Mouse (Mus musculus) liver (tissue): ENCODE data around the gene Gm10570.

Experiments
- DNase-seq: peaks from one replicate; pipeline ENCODE4 v3.0.0-alpha.2; 2020; ENCODE audit warnings: mixed read lengths

Gene Gm10570

DNA sequence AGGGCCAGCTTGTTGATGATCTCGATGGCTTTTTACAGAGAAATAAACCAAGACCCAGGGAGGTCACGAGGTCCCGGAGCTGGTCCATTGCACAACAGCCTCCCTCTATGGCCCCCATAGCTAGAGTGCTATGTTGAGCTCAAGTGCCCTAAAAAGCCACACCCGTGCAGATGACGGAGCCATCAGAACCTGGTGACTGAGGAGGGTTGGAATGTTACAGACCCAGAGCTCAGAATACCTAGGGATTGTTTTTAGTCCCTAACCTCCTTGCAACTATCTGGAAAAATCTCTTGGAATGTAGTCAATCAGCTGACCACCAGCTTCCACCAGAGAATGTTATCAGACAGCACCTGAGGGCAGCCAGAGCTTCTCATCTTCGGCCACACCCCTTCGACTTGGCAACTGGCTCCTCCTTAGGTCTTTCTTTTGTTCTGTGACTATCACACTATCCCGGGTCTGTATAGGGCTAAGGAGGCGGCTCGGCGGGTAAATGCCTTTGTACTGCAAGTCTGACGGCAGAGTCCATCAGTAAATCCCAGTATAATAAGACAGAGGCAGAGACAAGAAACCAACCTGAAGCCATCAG is 6.1 kb downstream of the Gm10570 start:
- DNase-seq: peak; percentile 57

DNA sequence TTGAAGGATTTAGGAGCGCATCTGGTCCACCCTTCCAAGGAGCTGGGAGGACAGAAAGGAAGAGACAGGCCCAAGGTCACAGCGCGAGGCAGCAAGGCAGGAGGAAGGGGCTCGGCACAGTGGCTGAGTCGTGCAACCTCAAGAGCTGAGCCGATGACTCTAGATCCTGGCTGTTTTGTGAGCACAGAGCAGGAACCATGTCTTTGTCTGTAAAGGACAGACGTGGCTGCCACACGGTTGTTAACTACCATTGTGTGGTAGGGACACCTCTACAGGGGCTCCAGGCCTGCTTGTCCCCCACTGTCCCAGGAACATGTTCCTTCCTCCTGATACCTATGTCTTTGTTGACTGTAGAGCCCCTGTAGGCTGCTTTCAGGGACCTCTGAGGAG is 8.8 kb downstream of the Gm10570 start:
- DNase-seq: no peak

GRCm38 (mm10) chr4:130298877-130299628 is 9.4 kb downstream of the Gm10570 start:
- no peak for DNase-seq

- DNase-seq: peak; percentile 85
These were observed 11.3 kb downstream of the Gm10570 start for GRCm38 (mm10) chr4:130297123-130297529.

DNA sequence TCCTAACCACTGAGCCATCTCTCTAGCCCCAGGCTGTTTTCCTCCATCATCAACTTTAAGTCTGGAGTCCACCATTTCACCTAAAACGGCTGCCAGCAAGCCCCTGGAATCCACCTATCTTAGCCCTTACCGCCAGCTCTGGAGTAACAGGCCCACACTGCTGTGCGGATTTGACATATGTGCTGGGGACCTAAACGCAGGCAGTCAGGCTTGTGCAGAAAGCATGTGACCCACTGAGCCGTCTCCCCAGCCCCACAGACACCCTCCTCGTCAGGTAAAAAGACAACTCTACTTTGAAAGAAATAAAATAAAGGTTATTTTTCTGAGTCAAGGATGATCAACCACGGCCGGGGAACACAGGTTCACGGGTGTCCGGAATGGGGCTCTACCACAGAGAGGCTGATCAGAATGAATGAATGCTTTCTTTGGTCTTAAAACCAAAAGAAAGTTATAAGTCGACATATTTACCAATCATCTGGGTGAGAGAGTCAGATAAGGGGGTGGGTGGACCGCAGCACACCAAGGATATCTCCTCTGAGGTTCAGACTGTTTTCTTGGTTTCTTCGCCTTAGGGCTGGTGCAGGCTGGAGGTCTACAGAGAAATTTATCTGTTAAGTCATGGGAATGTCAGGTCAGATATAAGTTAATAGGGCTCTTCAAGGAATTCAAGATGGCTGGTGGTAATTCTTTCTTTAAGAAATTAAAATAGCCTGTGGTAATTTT is 12.1 kb downstream of the Gm10570 start:
- DNase-seq: peak; percentile 81

DNA sequence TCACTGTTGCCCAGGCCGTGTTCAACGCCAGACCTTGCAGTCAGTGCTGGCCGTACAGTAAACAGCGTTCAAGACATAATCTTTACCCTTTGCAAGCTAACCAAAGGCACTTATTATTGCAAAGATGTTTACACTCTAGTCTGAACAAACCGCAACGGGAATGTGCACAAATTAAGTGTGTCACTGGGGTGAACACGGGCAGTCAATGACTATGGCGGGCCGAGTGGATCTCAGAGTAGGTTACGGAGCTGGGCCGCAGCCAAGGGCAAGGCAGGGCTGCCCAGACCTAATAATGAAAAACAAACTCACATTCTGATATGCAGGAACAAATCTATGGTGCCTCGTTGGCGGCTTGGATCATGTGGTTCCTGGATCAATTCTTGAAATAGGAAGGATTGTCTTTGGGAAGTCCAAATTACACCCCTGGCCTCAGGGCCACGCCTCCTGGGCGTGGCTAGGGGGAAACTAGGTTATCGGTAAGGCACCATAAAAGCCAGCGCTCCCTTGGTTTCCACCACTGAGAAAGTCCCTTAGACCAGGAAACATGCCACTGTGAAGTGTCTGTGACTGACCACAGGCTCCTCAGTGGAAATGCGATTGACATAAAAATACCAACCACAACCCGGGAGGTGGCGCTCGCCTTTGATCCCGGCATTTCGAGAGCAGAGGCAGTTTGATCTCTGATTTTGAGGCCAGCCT is 13.3 kb downstream of the Gm10570 start:
- peak; percentile 93 for DNase-seq

DNA sequence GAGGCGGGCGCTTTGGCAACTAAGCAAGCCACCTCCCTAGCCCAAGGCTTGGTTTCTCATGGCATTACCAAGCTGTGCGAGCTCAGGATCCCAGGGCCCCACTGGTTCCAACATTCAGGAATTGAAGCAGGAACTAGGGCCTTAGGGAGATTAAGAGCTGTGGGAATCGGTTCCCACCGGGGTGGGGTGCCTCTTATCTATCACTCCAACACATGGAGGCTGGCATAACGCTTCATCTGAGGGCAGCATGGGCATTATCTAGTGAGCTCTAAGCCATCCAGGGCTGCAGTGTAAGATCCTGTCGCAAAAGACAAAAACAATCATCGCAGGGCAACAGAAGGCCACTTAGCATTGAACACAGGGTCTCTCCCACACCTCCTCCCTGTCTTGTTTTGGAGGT is 14.0 kb downstream of the Gm10570 start:
- peak; percentile 81 for DNase-seq

- peak; percentile 92 for DNase-seq
These were observed 16.2 kb downstream of the Gm10570 start for GRCm38 (mm10) chr4:130292271-130292670.

GRCm38 (mm10) chr4:130289824-130290223 is 18.6 kb downstream of the Gm10570 start:
- DNase-seq: no peak

- DNase-seq: no peak
These were observed 21.9 kb downstream of the Gm10570 start for GRCm38 (mm10) chr4:130286531-130286930.

DNA sequence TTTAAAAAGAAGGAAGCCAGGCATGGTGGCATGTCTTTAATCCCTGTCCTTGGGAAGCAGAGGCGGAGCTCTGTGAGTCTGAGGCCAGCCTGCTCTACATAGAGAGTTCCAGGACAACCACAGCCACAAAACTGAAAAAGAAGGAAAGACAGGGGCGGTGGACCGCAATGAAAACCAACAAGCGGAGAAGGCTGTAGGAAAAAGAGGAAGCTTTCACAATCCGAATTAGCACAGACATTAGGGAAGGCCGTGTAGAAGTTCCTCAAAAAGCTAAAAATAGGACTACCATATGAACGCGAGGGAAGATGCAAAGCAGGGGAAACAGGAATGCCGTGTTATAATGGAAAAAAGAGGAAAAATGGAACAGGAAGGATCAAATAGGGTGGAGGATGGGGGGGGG is 24.6 kb downstream of the Gm10570 start:
- DNase-seq: no peak

DNA sequence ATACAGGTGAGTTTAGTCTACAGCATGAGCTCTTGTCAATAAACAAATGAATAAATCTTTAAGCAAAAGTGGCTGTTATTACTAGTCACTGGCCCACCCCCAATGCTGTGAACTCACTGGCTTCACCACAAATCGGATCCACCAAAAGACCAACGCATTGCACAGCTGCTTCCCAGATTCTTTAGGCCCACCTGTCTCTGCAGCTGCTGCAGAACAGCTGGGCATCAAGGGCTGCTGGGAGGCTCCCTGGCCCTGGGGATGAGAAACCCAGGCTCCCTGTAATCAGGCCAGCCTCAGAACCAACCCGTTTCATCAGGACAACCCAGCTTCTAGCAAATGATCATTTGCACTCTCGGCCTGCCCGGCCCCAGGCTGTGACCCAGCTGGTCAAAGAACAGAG is 25.6 kb downstream of the Gm10570 start:
- DNase-seq: no peak

DNA sequence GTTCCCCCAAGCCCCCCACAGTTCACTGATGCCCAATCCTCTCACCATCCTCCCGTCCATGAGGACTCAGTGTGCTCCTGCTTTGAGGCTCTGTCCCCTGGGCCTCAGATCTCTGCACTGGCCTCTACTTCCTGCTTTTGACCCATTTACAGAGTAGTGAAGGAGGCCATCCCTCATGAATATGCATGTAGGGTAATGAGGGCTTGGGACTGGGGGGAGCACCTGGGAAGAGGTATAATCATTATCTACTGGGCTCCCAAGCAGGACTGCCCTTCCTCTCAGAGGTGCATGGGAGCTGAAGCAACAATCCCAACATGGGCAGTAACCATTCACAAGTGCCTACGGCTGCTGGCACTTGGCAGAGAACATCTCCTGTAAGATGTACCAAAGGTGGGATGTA is 29.4 kb downstream of the Gm10570 start, which contains the start of gene Serinc2:
Serinc2 (minus strand) TSS at position 101 of the 400 bp plus-strand sequence.
- no peak for DNase-seq

DNA sequence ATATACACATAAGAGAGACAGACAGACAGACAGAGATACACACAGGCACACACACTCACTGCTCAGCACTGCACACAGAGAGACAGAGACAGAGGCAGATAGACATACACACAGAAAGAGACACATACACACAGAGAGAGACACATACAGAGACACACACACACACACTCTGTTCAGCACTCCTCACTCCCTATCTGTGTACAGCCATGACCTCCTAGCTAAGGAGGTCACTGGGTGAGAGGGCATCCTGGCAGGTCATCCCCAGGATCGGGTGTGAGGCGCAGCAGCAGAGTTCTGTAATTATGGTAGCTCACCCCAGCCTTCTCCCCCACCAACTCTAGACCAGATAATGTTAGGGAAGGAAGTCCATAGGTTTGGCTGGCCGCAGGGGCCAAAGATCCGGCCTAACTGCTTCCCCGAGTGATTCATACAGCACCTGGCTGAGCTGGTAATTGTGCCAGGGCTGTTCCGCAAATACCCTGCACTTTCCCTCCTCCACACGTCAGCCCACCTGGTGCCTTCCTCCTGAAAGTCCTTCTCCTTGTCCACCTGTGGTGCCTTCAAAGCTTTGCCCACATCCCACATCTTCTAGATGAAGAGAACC is 31.8 kb downstream of the Gm10570 start:
- DNase-seq: no peak

DNA sequence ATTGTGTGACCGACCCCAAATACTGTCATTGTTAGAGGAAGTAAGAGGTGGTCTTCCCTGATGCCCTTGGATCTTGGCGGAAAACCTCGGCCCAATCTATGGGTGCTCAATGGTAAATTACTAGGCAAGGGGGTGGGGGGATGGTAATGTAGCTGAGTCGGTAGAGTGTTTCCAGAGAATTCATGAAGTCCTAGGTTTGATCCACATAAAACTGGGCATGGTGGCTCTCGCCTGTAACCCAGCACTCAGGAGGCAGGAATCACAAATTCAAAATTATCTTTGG is 32.7 kb downstream of the Gm10570 start:
- no peak for DNase-seq

DNA sequence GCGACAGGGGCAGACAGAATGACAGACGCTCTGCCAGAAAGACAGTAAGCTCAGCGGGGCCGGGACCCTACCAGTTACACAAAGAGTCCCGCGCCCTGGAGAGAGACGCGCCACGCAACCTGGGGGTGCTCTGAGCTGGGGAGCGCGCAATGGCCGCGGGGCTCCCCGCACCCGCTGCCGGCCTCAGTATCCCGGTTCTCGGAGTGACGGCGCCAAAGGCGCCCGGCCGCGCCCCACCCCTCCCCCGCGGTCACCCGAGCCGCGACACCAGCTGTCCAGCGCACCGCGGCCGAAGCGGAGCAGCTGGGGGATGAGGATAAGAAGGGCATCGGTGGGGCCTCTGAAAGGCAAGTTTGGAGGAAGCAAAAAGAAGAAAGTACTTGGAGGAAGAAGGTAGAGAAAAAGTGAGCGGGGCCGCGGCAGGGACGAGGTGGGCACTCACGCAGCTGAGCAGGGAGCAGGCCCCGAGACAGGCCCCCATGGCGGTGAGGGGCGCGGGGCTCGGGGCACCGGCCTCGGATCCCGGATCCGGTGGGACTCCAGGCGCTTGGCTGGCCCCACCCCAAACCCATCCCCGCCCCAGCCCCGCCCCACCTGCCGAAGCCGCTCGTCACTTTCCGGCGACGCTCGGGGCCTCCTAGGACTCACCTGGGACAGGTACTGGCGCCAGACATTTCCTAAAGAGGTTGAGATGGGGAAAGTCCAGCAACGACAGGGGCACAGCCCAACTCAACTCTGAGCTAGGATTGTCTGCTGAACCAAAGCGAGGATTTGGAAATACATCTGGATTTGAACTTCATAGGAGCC is 33.3 kb downstream of the Gm10570 start:
- DNase-seq: peak; percentile 25

- no peak for DNase-seq
These were observed 34.0 kb downstream of the Gm10570 start for GRCm38 (mm10) chr4:130274346-130275015.

GRCm38 (mm10) chr4:130273698-130274345 is 34.7 kb downstream of the Gm10570 start:
- no peak for DNase-seq

- DNase-seq: no peak
These were observed 37.7 kb downstream of the Gm10570 start for GRCm38 (mm10) chr4:130270611-130271347.

DNA sequence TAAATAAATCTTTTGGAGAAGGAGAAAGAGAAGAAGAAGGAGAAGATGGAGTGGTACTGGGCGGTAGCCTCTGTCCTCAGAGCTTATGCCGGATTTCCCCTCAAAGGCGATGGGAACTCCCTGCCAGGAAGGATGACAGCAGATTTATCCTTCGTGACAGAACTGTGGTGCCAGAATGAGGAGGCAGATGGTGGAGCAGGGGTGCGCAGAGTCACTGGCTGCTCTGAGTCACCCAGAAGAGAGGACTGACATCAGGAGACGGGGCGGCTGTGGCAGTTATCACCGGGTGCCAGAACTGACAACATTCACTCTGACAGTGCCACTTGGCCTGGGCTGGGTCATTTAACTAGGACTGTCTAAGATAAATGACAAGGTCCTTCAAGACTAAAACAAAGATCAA is 38.4 kb downstream of the Gm10570 start:
- DNase-seq: peak; percentile 48
